ENCODE assay signal across 16 mouse cellular contexts in the genomic region with DNA sequence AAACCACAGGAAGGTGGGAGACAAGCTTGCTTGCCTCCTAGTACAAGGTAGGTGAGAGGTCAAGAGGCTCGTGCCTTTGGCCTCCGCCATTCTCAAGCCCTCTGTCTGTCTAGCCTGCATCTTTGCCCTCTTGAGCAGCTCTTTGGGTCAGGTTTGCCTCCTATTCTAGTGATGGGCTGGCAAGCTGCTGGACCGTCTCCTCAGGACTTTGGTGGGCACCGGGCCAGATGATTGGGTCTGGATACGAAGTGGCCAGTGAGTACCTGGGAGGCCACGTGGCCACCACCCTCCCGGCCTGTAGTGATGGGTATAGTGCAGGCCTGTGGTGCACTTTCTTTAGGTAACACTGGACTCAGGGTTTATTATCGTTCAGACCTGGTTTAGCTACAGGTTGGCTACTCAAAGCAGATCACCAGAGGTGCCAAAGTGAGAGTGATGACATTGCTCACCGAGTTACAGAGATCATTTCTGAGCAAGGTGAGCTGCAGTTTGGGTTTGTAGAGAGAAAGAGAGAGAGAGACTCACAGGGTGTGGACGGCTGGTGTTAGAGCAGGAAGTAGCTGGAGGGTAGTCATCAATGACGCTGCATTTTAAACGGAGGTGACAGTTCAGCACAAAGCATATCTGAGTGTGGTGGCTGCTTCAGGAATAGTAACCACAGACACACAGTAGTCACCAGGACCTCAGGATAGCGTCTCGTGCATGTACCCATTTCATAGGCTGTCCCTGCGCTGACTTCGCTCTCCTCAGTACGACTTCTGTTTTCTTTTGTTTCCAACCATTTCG.
DNase-seq lines count a peak whose midpoint lies in the region.
"Had no signal": no experiment of that assay in that cellular context is flagged by ENCODE, and none has a peak within 500 bp of the region (broad histone marks: within the 10 kb centered on the region; RNA-seq: fewer than 3 reads in every experiment).

No protein-coding gene starts in this region.

- peak overlapping the region; percentile 86 for H3K4me3 ChIP-seq in megakaryocyte, embryonic 14.5 days (replicated peaks)
- H3K4me3 ChIP-seq: intestine, embryonic 15.5 days; stomach, embryonic 15.5 days had no signal

- H3K36me3 ChIP-seq in megakaryocyte, embryonic 14.5 days (replicated peaks; ENCODE audit: low read length) = peaks cover 50% of the 10 kb centered on the region

- DNase-seq in cerebellum, adult 11-12 months = peak; percentile 60
- DNase-seq in cerebellum, postnatal 4 days (ENCODE audit: low spot score in 2 of 2) = no peak
- peak; percentile 49 for DNase-seq in MEL-GATA-1-ER (ENCODE audit: extremely low read depth, low read depth)
- DNase-seq in cerebellum, postnatal 25 days = peak; percentile 47 to 65
- DNase-seq in layer of hippocampus, postnatal 10 days (ENCODE audit: low spot score in 2 of 2) = no peak
- DNase-seq in urinary bladder, postnatal 25 days (ENCODE audit: low spot score) = no peak
- DNase-seq in layer of hippocampus, adult 18-20 months (ENCODE audit: low spot score in 2 of 2) = no peak
- DNase-seq: adrenal gland, postnatal 25 days; gastrocnemius, postnatal 25 days; heart, postnatal 14 days; kidney, postnatal 36 days; lung, postnatal 36 days; thymus, postnatal 36 days had no signal

- H3K4me1 ChIP-seq in megakaryocyte, embryonic 14.5 days = peaks cover 65% of the 10 kb centered on the region
- H3K4me1 ChIP-seq: intestine, embryonic 15.5 days; stomach, embryonic 15.5 days had no signal

- H3K9me3 ChIP-seq in megakaryocyte, embryonic 14.5 days = peaks cover 5% of the 10 kb centered on the region; the same call in 1 of the 2 replicates
- H3K9me3 ChIP-seq: intestine, embryonic 15.5 days; stomach, embryonic 15.5 days had no signal

- no peaks in the 10 kb centered on the region for H3K27me3 ChIP-seq in megakaryocyte, embryonic 14.5 days (replicated peaks)
- H3K27me3 ChIP-seq: intestine, embryonic 15.5 days; stomach, embryonic 15.5 days had no signal

Comparison
In these comparisons a context has a peak if more than half of its experiments do, and no peak if none do; other contexts are left out.
1. DNase-seq: peak in cerebellum, adult 11-12 months (single experiment), MEL-GATA-1-ER (single experiment) and cerebellum, postnatal 25 days (2 of 2); none in cerebellum, postnatal 4 days (0 of 2), layer of hippocampus, postnatal 10 days (0 of 2), urinary bladder, postnatal 25 days (single experiment) and layer of hippocampus, adult 18-20 months (0 of 2).